Mouse (Mus musculus): ENCODE data around the gene Lman2. TPM values are rescaled to one million over a fixed set of nuclear protein-coding genes. Genes with fewer than 3 reads are reported as not detected.

The Lman2 gene
- polyA plus RNA-seq, 1 experiment = 107 TPM

GRCm38 (mm10) chr13:55390644-55391043, 28.1 kb upstream of the Lman2 start:
- TF ChIP-seq POLR2A (IDR thresholded peaks at IDR 0.05; ENCODE audit: low read depth, low read length) (no peak), CTCF (IDR thresholded peaks at IDR 0.05; ENCODE audit: extremely low read depth, insufficient read length, insufficient replicate concordance, low read depth, low read length) (no peak)
- no peaks in the 10 kb centered on the region for H3K27me3 ChIP-seq (ENCODE audit: control insufficient read depth, insufficient read depth, low read length)
- peak overlapping the region; percentile 96 for H3K27ac ChIP-seq (ENCODE audit: insufficient read depth, low read depth, low read length)
- H3K4me3 ChIP-seq (ENCODE audit: low read depth, low read length) = no peak overlapping the region
- no peaks in the 10 kb centered on the region for H3K36me3 ChIP-seq (ENCODE audit: control insufficient read depth, insufficient read depth, low read length)
- H3K4me1 ChIP-seq (ENCODE audit: control insufficient read depth, insufficient read depth, insufficient read length, low read length) = peaks cover 17% of the 10 kb centered on the region
- WGBS = 45% methylated on average over 3 of the region's 3 CpGs

- TF ChIP-seq POLR2A (IDR thresholded peaks at IDR 0.05; ENCODE audit: low read depth, low read length) (no peak), CTCF (IDR thresholded peaks at IDR 0.05; ENCODE audit: extremely low read depth, insufficient read length, insufficient replicate concordance, low read depth, low read length) (no peak)
- Histone ChIP-seq H3K4me1 (ENCODE audit: control insufficient read depth, insufficient read depth, insufficient read length, low read length) (peaks cover 8% of the 10 kb centered on the region), H3K27me3 (ENCODE audit: control insufficient read depth, insufficient read depth, low read length) (no peaks in the 10 kb centered on the region), H3K36me3 (ENCODE audit: control insufficient read depth, insufficient read depth, low read length) (peaks cover 1% of the 10 kb centered on the region; the same call in 1 of the 2 replicates), H3K4me3 (ENCODE audit: low read depth, low read length) (no peak overlapping the region), H3K27ac (ENCODE audit: insufficient read depth, low read depth, low read length) (no peak overlapping the region)
- WGBS = 91% methylated on average over 4 of the region's 4 CpGs
Measured at GRCm38 (mm10) chr13:55381790-55382189, 19.2 kb upstream of the Lman2 start.

GRCm38 (mm10) chr13:55378907-55379580, 16.5 kb upstream of the Lman2 start:
- peaks cover 22% of the 10 kb centered on the region for H3K4me1 ChIP-seq (ENCODE audit: control insufficient read depth, insufficient read depth, insufficient read length, low read length)
- H3K27ac ChIP-seq (ENCODE audit: insufficient read depth, low read depth, low read length) = no peak overlapping the region
- peak overlapping the region; percentile 27 for H3K4me3 ChIP-seq (ENCODE audit: low read depth, low read length)
- TF ChIP-seq CTCF (IDR thresholded peaks at IDR 0.05; ENCODE audit: extremely low read depth, insufficient read length, insufficient replicate concordance, low read depth, low read length) (no peak), POLR2A (IDR thresholded peaks at IDR 0.05; ENCODE audit: low read depth, low read length) (no peak)
- 20% methylated on average over 32 of the region's 32 CpGs for WGBS
- H3K36me3 ChIP-seq (ENCODE audit: control insufficient read depth, insufficient read depth, low read length) = peaks cover 1% of the 10 kb centered on the region; the same call in 1 of the 2 replicates
- H3K27me3 ChIP-seq (ENCODE audit: control insufficient read depth, insufficient read depth, low read length) = no peaks in the 10 kb centered on the region

- Histone ChIP-seq H3K4me3 (ENCODE audit: low read depth, low read length) (no peak overlapping the region), H3K27ac (ENCODE audit: insufficient read depth, low read depth, low read length) (no peak overlapping the region), H3K4me1 (ENCODE audit: control insufficient read depth, insufficient read depth, insufficient read length, low read length) (peaks cover 47% of the 10 kb centered on the region), H3K27me3 (ENCODE audit: control insufficient read depth, insufficient read depth, low read length) (no peaks in the 10 kb centered on the region), H3K36me3 (ENCODE audit: control insufficient read depth, insufficient read depth, low read length) (peaks cover 1% of the 10 kb centered on the region; the same call in 1 of the 2 replicates)
- TF ChIP-seq POLR2A (IDR thresholded peaks at IDR 0.05; ENCODE audit: low read depth, low read length) = no peak
- TF ChIP-seq CTCF (IDR thresholded peaks at IDR 0.05; ENCODE audit: extremely low read depth, insufficient read length, insufficient replicate concordance, low read depth, low read length) = no peak
- 39% methylated on average over 2 of the region's 2 CpGs for WGBS
Measured at GRCm38 (mm10) chr13:55375877-55376276, 13.3 kb upstream of the Lman2 start.

DNA sequence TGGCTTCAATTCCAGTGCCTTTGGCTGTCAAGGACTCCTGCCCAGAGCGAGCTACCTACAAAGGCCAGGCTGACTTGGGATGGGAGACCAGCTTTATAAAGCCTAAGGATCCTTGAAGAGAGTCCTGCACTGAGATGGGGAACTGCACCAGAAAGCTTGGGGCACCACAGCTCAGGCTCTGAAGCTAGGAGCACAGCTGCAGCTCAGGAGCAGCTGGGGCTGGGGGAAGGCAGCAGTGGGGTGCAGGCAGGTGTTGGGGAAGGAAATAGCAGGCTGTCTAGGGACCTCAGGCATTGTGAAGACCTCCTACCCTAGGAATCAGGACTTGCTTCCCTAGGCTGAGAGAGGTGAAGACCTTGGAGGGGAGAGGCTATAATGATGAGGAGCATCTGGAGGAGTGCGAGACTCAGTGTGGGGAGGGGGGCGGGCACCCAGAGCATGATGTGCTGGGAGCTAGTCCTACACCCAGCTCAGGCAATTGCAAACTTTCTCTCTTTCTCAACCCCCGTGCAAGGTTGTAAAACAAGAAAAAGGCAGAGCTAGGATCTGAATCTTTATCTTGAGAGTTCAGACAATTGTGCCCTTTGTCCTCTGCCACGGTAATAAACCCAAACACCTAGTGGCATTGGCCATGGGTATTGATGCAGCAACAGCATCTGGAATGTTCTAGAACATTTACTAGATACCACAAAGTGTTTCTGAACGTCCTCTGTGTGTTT, 11.8 kb upstream of the Lman2 start:
- H3K4me1 ChIP-seq (ENCODE audit: control insufficient read depth, insufficient read depth, insufficient read length, low read length) = peaks cover 61% of the 10 kb centered on the region
- peak overlapping the region; percentile 75 for H3K27ac ChIP-seq (ENCODE audit: insufficient read depth, low read depth, low read length)

GRCm38 (mm10) chr13:55371740-55372139, 9.2 kb upstream of the Lman2 start:
- TF ChIP-seq POLR2A (IDR thresholded peaks at IDR 0.05; ENCODE audit: low read depth, low read length) (no peak), CTCF (IDR thresholded peaks at IDR 0.05; ENCODE audit: extremely low read depth, insufficient read length, insufficient replicate concordance, low read depth, low read length) (no peak)
- Histone ChIP-seq H3K4me3 (ENCODE audit: low read depth, low read length) (no peak overlapping the region), H3K36me3 (ENCODE audit: control insufficient read depth, insufficient read depth, low read length) (no peaks in the 10 kb centered on the region), H3K4me1 (ENCODE audit: control insufficient read depth, insufficient read depth, insufficient read length, low read length) (peaks cover 60% of the 10 kb centered on the region), H3K27ac (ENCODE audit: insufficient read depth, low read depth, low read length) (no peak overlapping the region), H3K27me3 (ENCODE audit: control insufficient read depth, insufficient read depth, low read length) (no peaks in the 10 kb centered on the region)
- WGBS = 78% methylated on average over 5 of the region's 5 CpGs

More for the DNA sequence above, 11.8 kb upstream of the Lman2 start:
- 31% methylated on average over 6 of the region's 6 CpGs for WGBS
- no peaks in the 10 kb centered on the region for H3K36me3 ChIP-seq (ENCODE audit: control insufficient read depth, insufficient read depth, low read length)
- no peak overlapping the region for H3K4me3 ChIP-seq (ENCODE audit: low read depth, low read length)
- no peaks in the 10 kb centered on the region for H3K27me3 ChIP-seq (ENCODE audit: control insufficient read depth, insufficient read depth, low read length)
- TF ChIP-seq CTCF (IDR thresholded peaks at IDR 0.05; ENCODE audit: extremely low read depth, insufficient read length, insufficient replicate concordance, low read depth, low read length) = no peak
- TF ChIP-seq POLR2A (IDR thresholded peaks at IDR 0.05; ENCODE audit: low read depth, low read length) = no peak

- Histone ChIP-seq H3K4me3 (ENCODE audit: low read depth, low read length) (peak overlapping the region; percentile 25), H3K36me3 (ENCODE audit: control insufficient read depth, insufficient read depth, low read length) (no peaks in the 10 kb centered on the region), H3K27me3 (ENCODE audit: control insufficient read depth, insufficient read depth, low read length) (no peaks in the 10 kb centered on the region), H3K27ac (ENCODE audit: insufficient read depth, low read depth, low read length) (no peak overlapping the region), H3K4me1 (ENCODE audit: control insufficient read depth, insufficient read depth, insufficient read length, low read length) (peaks cover 60% of the 10 kb centered on the region)
- 72% methylated on average over 8 of the region's 8 CpGs for WGBS
- no peak for TF ChIP-seq CTCF (IDR thresholded peaks at IDR 0.05; ENCODE audit: extremely low read depth, insufficient read length, insufficient replicate concordance, low read depth, low read length)
- no peak for TF ChIP-seq POLR2A (IDR thresholded peaks at IDR 0.05; ENCODE audit: low read depth, low read length)
Measured at GRCm38 (mm10) chr13:55371007-55371681, 8.6 kb upstream of the Lman2 start.
